Mouse (Mus musculus) cerebellum, adult 11-12 months (tissue): Measurements from ENCODE around the gene Ccr7.

Source experiments
- DNase-seq: peaks from one replicate; pipeline ENCODE4 v3.0.0; 2022

The Ccr7 gene

DNA sequence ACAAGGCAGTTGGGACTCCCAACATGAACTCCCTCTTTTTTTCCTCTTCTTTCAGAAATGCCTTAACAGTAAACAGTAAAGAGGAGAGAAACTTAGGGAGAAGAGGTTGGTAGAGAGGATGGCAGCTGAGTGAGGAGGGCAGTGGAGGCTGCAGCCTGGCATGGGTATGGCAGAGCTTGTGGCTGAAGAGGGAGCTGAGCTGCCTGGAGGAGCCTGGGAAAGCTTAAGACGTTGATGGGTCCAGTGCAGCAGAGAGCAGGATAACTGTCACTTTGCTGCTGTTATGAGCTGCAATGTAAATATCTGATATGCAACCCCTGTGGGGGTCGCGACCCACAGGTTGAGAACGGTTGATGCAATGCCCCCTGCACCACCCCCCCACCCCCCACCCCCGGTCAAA, 42.2 kb downstream of the Ccr7 start:
- DNase-seq = no peak

DNA sequence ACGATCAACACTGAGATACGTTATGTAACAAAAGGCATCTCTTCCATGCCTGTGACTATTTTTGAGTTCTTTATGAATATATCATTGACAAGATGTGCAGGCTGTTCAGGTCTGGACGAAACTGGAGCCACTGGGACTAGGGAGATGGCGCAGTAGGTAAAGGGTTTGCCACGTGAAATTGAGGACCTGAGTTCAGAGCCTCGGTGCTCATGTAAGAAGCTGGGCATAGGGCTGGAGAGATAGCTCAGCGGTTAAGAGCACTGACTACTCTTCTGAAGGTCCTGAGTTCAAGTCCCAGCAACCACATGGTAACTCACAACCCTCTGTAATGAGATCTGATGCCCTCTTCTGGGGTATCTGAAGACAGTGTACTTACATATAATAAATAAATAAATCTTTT, 43.2 kb downstream of the Ccr7 start:
- DNase-seq = no peak

DNA sequence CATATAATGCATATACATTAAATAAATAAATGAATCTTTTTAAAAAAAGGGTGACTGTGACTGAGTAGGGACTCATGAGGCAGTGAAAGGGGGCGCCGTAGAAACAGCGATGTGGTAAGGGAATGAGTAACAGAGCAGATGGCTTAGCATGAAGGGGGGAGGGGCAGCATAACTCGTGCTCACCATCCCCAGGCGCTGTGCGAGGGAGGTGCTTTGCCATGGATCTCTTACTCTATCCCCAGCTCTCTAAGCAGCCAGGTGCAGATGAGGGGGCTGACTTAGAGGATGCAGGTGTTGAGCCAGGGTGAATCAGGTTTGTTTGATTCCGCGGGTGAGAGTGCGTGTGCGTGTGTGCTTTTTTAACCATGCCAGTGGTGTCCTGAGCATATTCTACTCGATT, 43.7 kb downstream of the Ccr7 start:
- no peak for DNase-seq

DNA sequence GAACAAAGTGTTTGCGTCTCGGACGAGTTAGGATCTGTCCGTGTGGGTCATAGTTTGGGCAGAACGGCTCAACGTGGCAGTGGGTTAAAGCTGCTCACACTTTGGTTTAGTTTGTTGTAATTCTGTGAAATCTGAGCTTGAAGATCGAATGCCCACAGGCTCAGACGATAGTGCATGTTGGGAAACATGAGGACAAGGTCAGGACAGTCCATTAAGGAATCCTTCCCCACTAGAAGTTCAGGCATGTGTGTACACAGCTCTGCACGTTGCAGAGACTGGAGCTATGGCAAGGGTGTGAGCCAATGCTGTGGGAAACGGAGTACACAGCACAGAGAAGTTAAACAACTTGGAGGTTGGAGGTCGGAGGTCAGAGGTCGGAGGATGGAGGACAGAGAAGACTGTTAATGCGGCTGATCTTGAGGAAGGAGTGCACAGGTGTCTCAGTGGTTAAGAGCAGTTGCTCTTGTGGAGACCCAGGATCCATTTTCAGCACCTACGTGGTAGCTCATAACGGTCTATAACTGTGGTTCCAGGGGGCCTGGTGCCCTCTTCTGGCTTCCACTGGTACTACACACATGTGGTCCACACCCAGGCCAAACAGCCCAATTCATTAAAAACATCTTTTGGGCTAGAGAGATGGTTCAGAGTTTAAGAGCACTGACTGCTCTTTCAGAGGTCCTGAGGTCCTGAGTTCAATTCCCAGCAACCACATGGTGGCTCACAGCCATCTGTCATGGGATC, 44.3 kb downstream of the Ccr7 start:
- no peak for DNase-seq

DNA sequence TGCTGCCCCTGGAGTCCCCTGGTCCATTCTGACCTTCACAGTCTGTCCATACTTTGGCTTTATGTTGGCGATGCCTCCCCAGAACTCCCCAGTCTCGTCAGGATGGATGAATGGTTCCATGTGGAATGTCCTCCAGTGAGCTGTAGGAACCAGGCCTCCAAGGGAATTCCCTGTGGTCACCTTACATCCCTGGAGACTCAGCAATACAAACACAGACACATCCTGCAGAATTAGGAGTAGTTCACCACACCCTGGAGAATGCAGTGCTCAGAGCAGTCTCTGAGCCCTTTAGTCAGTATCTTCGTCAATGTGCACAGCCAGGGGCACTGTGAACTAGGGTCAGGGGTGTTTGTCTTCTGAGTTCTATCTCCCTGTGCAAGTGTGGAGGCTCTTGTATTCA, 46.6 kb downstream of the Ccr7 start:
- DNase-seq = no peak

DNA sequence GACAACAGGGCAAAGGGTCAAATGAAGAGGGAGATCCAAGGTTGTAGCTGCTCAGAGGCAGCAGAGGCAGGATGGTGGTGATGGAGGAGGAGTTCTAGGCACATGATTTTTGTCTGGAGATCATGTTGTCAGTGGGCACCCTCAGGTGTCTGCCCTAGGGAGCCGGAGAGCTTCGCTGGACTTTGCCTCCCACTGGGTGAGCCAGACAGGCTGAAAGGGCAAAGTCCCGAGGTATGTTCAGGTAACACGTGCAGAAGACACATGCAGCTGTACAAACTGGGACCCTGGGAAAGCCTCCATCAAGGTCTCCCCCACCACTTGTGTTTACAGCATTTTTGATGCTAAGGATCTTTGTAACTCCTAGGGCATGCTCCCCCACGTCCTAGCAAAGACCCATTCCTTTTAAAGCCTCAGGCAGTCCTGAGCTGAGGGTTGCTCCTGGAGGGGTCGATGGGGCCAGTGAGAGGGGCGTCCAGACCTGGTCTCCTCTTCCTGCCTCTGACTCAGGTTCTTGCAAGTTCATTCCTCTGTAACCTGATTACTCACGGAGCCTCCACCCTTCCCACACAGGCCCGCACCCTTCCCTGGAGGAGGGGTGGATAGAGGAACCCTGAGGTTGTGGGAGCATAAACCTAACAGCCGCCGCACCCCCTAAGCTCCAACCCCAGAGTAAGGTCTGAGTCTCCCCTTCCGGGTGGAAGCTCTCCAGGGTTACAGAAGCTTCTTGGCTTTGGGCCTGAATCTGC, 48.7 kb downstream of the Ccr7 start:
- no peak for DNase-seq

DNA sequence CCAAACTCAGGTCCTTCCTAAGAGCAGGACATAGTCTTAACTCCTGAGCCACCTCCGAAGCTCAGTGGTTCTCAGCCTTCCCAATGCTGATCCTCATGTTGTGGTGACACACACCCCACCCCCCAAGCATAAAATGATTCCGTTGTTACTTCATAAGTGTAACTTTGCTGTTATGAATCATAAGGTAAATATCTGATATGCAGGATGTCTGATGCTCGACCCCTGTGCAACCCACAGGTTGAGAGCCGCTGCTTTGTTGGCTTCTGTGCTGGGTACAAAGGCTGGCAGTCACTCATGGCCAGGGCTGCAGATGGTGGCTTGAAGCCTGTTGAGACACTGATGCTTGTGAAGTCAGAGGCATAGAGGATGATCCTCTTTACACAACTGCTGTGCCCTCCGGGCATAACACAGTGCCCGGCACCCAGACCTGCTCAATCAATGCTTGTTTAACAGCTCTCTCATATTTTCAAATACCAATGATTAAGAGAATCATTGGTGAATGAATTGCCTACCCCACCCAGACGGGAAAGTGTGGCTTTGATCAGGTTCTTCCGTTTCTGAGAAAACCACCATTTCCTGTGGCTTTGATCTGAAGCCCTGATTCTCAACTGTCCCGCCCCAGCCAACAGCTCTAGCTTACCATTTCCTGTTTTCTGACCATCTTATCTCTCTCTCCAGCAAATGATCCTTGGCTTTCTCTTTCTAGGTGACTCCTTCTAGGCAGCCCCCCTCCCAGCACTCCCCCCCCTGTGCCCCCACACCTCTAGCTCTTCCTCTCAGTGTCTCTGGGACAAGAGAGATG, 50.1 kb downstream of the Ccr7 start:
- DNase-seq = no peak

DNA sequence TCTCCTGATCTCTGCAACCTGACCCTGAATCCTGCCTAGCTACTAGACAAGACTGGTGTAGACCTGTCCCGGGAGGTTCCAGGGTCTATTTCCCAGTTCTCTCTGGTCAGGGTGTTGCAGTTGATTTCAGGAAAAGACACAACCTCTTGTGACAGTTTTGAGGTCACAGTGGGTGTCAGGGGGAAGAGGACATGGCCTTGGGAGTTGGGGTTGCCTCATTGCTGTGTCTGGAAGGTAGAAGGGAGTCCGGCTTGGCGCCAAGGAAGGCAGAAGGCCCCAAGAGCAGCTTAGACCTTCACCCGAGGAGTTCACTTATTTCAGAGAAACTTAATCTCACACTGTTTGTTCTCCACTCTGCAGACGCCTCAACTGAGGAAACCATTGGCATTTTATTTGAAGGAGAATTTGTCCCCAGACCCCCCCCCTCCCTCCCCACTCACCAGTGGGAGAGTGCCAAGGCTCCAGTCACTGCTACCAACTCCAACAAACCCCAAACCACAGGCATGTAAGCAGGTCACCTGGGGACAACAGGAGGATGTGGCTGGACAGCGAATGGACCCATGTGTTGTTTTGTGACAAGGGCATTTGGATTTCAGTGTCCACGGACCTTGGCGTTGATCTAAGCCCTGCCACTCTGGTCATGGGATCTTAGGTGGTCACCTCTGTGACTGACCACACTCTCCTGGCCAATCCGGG, 52.2 kb downstream of the Ccr7 start:
- DNase-seq = no peak

DNA sequence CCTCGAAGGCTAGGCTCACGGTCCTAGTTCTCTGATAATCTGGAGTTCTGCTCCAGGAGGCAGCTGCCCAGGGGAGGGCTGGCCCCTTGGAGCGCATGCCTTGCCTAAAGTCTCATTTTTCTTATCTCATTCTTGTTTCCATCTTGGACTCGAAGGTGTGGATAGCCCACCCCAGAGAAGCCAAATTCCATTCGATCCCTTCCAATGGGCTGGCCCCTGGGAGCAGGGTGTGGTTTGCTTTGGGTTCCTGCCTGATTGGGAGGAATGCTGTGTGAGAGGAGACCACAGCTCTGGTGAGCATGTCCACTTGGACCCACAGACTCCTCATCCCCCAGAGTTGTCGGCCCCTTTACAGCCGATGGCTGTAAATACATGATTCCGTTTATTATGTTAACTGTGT, 53.2 kb downstream of the Ccr7 start:
- no peak for DNase-seq

DNA sequence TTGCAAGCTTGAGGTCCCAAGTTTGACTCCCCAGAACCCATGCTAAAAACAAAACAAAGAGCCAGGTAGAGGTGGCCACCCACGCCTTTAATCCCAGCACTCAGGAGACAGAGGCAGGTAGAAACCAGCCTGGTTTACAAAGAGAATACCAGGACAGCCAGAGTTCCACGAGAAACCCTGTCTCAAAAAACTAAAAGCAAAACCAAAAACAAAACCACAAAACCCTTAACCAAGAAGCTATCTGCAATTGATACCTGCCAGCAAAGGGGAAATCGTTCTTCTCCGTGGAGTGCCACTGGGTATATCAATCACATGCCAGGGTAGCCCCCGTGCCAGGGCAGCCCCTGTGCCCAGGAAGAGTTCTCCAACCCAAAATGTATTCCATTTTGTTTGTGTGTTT, 54.7 kb downstream of the Ccr7 start:
- DNase-seq = no peak

DNA sequence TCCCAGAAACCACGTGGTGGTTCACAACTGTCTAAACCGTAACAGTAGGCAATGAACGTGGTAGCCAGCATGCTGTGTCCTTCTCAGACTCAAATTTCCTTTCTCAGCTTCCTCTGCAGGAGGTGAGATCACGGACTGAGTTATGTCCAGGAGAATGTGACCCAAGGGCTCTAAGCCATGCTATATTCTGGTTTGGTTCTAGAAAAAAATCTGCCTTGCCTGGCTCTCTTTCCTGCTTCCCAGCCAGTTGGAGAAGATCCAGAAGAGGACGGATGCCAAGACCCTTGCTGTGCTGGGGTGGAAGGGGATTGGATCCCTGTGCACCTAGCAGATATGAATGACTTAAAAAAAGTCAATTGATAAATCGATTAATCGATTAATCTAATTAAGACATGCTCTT, 55.4 kb downstream of the Ccr7 start:
- DNase-seq = no peak

DNA sequence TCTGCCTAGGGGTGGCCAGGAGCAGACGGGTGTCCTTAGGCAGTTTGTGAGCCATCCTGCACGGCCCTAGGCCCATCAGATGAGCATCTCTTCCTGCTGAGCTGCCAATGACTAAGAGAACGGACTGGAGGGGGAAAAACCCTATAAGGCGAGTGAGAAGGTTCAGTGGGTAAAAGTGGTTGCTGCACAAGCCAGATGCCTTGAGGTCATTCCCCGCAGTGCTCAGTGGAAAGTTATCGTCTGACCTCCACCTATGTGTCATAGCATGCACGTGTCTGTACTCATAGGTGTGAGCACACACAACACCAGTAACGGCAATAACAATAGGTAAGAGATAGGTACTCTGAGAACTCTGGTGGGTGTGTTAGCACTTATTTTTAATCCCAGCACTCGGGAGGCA, 56.0 kb downstream of the Ccr7 start:
- no peak for DNase-seq

DNA sequence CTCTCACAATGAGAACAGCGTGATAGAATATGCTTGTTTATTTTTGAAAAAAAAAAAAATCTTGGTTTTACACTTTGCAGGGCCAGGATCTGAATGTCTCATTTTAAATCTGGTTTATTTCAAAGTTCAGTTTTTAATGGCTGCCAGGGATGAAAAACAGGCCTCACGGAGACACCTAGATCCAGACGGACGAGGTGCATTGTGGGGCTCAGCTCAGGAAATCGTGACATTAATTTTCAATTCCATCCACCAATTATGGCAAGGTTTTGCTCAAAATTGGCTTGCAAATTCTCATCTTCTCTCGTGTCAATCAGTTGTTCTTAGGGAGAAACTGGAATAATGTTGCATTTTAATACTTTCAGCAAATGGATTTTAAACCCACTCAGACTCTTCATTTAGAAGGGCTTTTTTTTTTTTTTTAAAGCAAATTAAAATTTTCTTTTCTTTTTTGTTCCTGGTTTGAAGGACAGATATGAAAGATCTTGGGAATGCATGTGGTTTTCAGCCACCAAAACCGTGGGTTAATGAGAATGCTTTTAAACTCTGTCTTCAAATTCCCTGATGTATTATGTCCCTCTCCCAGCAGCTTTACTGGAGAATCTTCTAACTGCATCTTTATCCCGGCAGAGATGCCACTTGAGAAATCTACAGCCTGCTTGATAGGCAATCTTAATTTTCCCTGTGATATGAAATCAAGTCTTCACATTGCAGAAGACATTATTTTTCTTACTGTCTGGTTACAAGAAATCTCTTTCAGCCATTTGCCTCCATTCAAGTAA, 57.7 kb downstream of the Ccr7 start:
- no peak for DNase-seq

DNA sequence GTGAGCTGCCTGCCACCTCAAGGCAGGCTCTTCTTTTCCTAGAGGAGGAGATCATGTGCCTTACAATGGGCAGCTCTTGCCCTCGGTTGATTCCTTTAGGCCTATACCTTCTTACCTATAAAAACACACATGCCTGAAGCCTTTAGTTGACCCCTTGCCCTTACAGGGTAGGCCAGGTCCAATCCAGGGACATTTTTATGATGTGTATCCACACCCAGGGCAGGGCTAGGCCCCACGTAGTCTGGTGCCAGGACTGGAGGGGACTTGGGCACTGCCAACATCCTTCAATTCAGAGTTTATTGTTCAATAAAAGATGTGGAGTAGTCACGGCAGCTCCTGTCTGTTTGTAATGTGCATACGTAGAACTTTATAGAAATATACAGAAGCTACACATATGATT, 58.5 kb downstream of the Ccr7 start:
- no peak for DNase-seq

DNA sequence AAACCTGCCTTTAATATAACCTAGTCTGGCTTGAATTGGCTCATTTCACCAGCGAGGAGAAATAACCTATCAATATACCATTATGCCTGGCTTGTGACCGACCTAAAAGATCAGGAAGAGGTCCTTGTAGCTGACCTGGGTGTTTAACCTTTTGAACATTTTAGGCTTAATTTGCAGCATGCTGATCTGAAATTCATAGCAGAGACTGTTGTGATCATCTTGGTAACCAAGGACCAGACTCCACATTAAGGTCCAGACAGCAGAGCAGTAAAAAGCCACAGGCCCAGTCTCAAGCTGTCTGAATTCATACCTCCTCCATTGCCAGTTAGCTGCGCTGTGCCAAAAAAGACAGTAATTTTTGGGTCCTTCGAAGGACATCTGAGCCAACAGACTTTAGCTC, 59.1 kb downstream of the Ccr7 start:
- no peak for DNase-seq

DNA sequence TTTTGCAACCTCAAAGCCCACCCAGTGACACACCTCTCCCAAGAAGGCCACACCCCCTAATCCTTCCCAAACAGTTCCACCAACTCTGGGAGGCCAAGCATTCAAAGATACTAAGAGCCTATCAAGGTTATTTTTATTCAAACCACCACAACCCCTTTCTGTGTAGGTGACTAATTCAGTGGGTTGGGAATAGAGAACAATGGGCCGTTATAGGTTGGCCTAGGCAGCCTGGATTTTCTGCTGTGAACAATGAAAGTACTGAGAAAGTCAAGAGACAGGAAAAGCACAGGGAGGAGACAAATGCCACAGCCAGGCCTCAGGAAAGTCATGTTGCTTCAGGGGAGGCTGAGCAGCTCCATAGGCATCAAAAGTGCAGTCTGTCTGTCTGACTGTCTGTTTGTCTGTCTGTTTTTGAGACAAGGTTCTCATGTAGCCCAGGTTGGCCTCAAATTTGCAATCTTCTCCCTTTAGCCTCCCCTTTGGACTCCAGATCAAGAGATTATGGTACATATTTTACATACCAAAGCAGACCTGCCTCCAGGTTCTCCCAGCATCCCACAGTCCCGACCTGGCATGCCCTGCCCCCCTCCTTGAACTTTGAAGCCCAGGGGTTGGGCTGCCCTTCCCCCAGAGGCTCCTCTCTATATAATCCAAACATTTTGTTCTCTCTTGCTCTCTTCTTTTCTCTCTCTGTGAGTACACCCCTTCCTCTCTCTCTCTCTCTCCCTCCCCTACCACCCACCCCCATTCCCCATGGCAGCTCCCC, 59.8 kb downstream of the Ccr7 start:
- DNase-seq = no peak
